Mouse (Mus musculus) kidney, adult 2 months (tissue): Measurements from ENCODE around the gene Fbln1.

ENCODE experiments used
- CTCF ChIP-seq: fragments of 200-500 bp; conservative IDR thresholded peaks from 2 replicates; pipeline ENCODE4 v1.5.1; 2011; ENCODE audit warnings: low read depth, mild to moderate bottlenecking, control low read depth, low read length, moderate library complexity, mixed read lengths; ENCODE audit not compliant: insufficient read depth, insufficient read length
- POLR2A ChIP-seq: fragments of 200-500 bp; IDR thresholded peaks from one replicate; pipeline ENCODE4 v1.6.1; 2011; ENCODE audit warnings: low read depth, low read length, control low read depth

- TF ChIP-seq POLR2A, result no peak
- no peak for TF ChIP-seq CTCF
These were observed 114.3 kb downstream of the Fbln1 start for GRCm38 (mm10) chr15:85319924-85320668.
